Mouse (Mus musculus): ENCODE data around the gene Dnase1l2. TPM values are rescaled to one million over a fixed set of nuclear protein-coding genes. Genes with fewer than 3 reads are reported as not detected.
"Not testable (repeated sequence)": the region's sequence is repeated elsewhere in the genome, so short reads cannot be mapped to it uniquely, and the experiment has no call there.

The Dnase1l2 gene
- polyA plus RNA-seq, 1 experiment from 2014 or later, result 17.2 TPM

DNA sequence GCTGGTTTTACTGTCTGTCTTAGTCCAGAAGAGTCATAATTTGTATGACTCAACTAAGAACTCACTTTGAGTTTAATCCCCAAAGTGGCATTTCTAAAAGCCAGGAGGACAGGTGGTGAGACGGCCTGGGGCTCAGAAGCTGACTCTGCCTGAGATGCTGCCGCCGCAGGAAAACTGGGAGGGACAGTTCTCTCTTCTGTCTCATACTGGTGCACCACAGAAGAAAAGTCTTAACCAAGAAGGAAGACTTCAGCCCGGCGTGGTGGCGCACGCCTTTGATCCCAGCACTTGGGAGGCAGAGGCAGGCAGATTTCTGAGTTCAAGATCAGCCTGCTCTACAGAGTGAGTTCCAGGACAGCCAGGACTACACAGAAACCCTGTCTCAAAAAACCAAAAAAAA, 17.0 kb downstream of the Dnase1l2 start:
- Histone ChIP-seq H3K27me3 (no peaks in the 10 kb centered on the region), H3K36me3 (peaks cover 43% of the 10 kb centered on the region), H3K4me1 (peaks cover 14% of the 10 kb centered on the region), H3K27ac (replicated peaks) (peak overlapping the region; percentile 93), H3K4me2 (replicated peaks) (peak overlapping the region; percentile 60; the same call in 1 of the 2 replicates), H3K9me3 (replicated peaks) (no peaks in the 10 kb centered on the region), H3K4me3 (replicated peaks) (peak overlapping the region; percentile 65), H3K9ac (no peak overlapping the region)
- 73% methylated on average over 7 of the region's 7 CpGs for WGBS
- no peak for ATAC-seq (ENCODE audit: insufficient number of reproducible peaks, low FRiP score, low TSS enrichment, low read depth)

DNA sequence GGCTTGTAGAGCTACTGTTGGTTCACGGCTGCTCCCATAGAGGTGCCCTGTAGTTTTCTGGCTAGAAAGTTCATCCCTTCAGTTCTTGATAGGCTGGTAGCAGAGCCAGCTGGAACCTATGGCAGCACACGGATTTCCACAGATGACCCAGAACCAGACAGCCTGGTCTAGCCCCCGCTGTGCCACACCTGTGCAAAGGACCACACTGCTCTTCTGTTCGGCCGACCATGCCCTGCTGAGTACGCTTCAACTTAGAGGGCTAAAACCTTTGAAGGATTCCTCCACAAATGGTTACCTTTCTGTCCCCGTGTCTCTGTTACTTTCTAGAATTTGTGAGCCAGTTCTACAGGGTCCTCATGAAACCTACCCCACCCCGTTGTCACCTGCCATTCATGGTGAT, 17.6 kb downstream of the Dnase1l2 start:
- ATAC-seq (ENCODE audit: insufficient number of reproducible peaks, low FRiP score, low TSS enrichment, low read depth), result not testable (repeated sequence)
- H3K36me3 ChIP-seq, result peaks cover 48% of the 10 kb centered on the region

DNA sequence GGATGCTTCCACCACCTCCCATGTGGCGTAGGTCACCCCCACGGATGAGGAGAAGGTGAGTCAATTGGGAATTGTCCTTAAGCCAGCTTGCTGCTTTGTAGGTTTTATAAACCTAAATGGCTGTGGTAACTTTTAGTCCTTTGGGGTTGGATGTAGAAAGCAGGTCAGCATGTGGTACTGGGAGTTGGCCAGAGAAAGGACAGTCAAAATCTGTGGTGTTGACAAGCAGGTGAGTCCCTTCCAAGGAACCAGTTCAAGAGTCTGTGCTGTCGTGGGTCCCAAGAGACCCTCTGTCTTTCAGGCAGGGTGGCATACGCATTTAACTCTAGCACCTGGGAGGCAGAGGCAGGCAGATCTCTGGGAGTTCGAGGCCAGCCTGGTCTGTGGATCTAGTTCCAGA, 18.4 kb downstream of the Dnase1l2 start:
- no peak overlapping the region for H3K27ac ChIP-seq (replicated peaks)
- no peaks in the 10 kb centered on the region for H3K9me3 ChIP-seq (replicated peaks)
- no peak overlapping the region for H3K4me3 ChIP-seq (replicated peaks)
- 94% methylated on average over 5 of the region's 5 CpGs for WGBS
- H3K4me1 ChIP-seq, result peaks cover 14% of the 10 kb centered on the region
- ATAC-seq (ENCODE audit: insufficient number of reproducible peaks, low FRiP score, low TSS enrichment, low read depth), result no peak
- no peaks in the 10 kb centered on the region for H3K27me3 ChIP-seq
- no peak overlapping the region for H3K4me2 ChIP-seq (replicated peaks)
- no peak overlapping the region for H3K9ac ChIP-seq
- peaks cover 57% of the 10 kb centered on the region for H3K36me3 ChIP-seq

More for the DNA sequence above, 17.6 kb downstream of the Dnase1l2 start:
- H3K9ac ChIP-seq; H3K4me2 ChIP-seq (replicated peaks); H3K27me3 ChIP-seq; H3K4me3 ChIP-seq (replicated peaks); H3K27ac ChIP-seq (replicated peaks); H3K9me3 ChIP-seq (replicated peaks): not testable (repeated sequence)
- 83% methylated on average over 6 of the region's 8 CpGs for WGBS
- H3K4me1 ChIP-seq, result peaks cover 14% of the 10 kb centered on the region

DNA sequence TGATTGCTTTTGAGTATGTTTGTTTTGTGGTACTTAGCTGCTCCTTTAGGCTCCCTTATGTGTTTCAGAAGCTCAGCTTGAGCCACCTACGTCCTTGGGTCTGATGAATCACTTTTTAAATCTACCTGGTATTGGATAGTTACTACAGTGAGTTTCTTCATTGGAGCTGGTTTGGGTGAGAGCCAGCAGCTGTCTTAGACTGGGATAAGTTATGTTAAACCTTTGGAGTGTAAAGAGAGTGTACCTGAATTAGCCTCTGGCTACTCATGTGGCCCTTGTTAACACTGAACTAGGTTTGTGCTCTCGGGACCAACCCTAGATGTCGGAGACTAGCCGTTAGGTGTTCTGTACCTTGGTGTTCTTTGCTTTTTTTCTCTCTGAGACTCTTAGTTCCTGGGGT, 19.8 kb downstream of the Dnase1l2 start:
- H3K9me3 ChIP-seq (replicated peaks), result no peaks in the 10 kb centered on the region
- H3K27me3 ChIP-seq, result no peaks in the 10 kb centered on the region
- no peak for ATAC-seq (ENCODE audit: insufficient number of reproducible peaks, low FRiP score, low TSS enrichment, low read depth)
- peaks cover 14% of the 10 kb centered on the region for H3K4me1 ChIP-seq
- no peak overlapping the region for H3K9ac ChIP-seq
- no peak overlapping the region for H3K4me2 ChIP-seq (replicated peaks)
- no peak overlapping the region for H3K27ac ChIP-seq (replicated peaks)
- 85% methylated on average over 4 of the region's 4 CpGs for WGBS
- peaks cover 70% of the 10 kb centered on the region for H3K36me3 ChIP-seq
- H3K4me3 ChIP-seq (replicated peaks), result no peak overlapping the region

DNA sequence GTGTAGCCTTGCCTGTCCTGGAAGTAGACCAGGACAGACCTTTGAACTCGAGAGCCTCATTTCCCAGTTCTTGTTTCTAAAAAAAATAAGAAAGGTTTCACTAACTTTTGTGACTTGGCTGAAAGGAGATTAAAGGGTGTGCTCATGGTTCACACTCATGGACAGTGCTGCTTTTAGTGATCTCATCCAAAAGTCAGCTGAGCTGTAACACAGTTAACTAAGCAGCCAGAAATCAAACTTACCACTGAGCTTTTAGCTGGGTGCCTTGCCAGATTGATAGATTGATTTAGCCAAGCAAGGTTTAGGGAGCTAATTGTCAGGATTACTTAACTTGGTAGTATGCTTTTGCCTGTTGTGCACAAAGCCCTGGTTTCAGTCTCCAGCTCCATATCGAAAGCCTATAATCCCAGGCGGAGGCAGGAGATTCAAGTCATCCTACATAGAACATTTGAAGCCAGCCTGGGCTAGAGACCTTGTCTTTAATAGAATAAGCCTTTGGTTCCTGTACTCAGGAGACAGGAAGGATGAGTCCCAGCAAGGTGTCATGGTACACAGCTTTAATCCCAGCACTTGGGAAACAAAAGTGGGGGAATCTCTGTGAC, 26.8 kb downstream of the Dnase1l2 start:
- H3K27ac ChIP-seq (replicated peaks), result no peak overlapping the region
- peaks cover 46% of the 10 kb centered on the region for H3K36me3 ChIP-seq
- no peaks in the 10 kb centered on the region for H3K9me3 ChIP-seq (replicated peaks)
- H3K4me1 ChIP-seq, result peaks cover 32% of the 10 kb centered on the region
- H3K4me3 ChIP-seq (replicated peaks), result peak overlapping the region; percentile 78
- H3K27me3 ChIP-seq, result no peaks in the 10 kb centered on the region
- peak overlapping the region; percentile 84 for H3K9ac ChIP-seq
- peak overlapping the region; percentile 79 for H3K4me2 ChIP-seq (replicated peaks)
- ATAC-seq (ENCODE audit: insufficient number of reproducible peaks, low FRiP score, low TSS enrichment, low read depth), result no peak
- WGBS, result 80% methylated on average over 3 of the region's 3 CpGs

DNA sequence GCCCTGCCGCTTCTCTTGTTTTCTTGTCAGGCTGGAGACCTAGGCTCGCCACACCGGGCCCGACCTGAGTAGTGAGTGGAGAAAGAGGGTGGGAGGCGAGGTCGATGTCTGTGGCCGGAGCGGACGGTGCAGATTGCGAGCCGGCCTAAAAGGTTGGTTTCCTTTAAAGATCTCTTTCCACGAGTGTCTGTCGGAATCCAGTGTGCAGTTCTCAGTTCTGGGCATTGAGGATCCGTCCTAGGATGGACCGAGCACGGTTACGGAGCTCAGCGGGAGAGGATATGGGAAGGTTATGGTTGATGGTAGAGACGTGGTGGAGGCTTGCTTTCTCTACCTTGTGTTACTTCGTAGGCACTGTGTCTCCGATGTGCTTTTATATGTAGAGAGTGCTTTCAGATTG, 27.9 kb downstream of the Dnase1l2 start:
- Histone ChIP-seq H3K36me3 (peaks cover 45% of the 10 kb centered on the region), H3K4me3 (replicated peaks) (peak overlapping the region; percentile 78), H3K9me3 (replicated peaks) (no peaks in the 10 kb centered on the region), H3K4me1 (peaks cover 32% of the 10 kb centered on the region), H3K9ac (peak overlapping the region; percentile 84), H3K4me2 (replicated peaks) (peak overlapping the region; percentile 79), H3K27me3 (no peaks in the 10 kb centered on the region), H3K27ac (replicated peaks) (peak overlapping the region; percentile 96)
- ATAC-seq (ENCODE audit: insufficient number of reproducible peaks, low FRiP score, low TSS enrichment, low read depth), result no peak; the same call in 1 of the 2 replicates
- WGBS, result under 1% methylated on average over 21 of the region's 21 CpGs

DNA sequence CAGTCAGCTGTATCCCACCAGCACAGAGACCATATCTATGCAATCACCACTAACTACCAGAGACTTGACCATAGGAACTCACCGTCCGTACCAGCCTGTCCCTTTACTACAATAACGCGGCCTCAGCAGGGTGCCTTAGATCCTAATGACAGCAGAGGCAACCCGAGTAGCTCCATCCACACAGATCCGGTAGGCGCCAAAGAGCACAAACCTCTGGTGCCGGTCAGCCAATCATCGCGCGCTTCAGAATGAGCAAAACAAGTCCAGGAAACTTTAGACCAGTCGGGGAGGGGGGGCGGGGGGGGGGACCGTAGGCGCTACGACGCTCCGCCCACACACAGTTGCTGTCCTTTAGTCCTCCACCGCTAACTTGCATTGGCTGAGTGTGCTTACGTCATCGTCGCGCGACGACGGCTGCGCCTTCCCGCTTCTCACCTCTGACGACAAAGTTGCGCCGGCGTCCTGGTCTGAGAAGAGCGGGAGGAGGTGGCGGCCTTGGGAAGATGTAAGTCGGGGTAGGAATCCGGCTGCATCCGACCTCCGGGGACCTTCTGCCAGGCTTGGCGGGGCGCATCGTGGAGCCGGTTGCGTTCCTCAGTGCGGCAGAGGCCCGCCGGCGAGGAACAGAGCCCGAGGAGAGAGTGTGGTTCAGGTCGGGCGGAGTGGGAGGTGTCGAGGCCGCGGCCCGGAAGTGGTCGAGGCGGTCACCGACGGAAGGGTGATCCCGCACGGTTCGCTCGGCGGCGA, 28.5 kb downstream of the Dnase1l2 start, which contains the start of gene Rnps1:
TSS of gene Rnps1 (plus strand) at position 336 of the 747 bp plus-strand sequence.
- Histone ChIP-seq H3K27me3 (no peaks in the 10 kb centered on the region), H3K27ac (replicated peaks) (peak within 1 kb of the TSS; percentile 96), H3K36me3 (peaks cover 45% of the 10 kb centered on the region), H3K4me3 (replicated peaks) (peak within 1 kb of the TSS; percentile 78), H3K9me3 (replicated peaks) (no peaks in the 10 kb centered on the region), H3K4me1 (peaks cover 32% of the 10 kb centered on the region), H3K9ac (peak within 1 kb of the TSS; percentile 84), H3K4me2 (replicated peaks) (peak within 1 kb of the TSS; percentile 79)
- under 1% methylated on average over 64 of the region's 64 CpGs for WGBS
- peak; percentile 92 for ATAC-seq (ENCODE audit: insufficient number of reproducible peaks, low FRiP score, low TSS enrichment, low read depth)

DNA sequence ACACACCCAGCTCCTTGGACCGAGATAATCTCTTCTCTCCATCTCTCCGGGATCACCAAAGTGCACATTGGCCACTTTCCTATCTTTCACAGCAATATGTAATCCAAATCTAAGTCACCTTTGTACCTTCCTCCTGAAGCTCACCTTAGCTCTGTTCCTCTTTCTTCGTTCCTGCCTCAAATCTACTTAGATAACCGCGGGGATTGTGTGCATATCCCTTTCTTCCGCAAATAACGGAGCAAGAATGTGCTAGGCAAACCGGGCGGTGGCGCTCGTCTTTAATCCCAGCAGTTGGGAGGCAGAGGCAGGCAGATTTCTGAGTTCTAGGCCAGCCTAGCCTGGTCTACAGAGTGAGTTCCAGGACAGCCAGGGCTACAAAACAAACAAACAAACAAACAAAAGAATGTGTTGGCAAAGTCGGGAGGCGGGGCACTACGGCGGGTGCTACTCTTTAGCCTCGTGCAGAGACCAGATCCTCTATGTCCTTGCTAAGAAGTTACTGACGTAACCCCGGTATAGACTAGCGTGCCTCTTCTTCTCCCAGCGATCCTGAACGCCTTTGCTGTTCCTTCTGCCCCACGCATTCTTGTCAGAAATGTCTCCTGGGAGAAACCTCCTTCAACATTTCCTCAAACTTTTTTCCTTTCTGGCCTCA, 29.2 kb downstream of the Dnase1l2 start:
- WGBS, result 33% methylated on average over 22 of the region's 22 CpGs
- ATAC-seq (ENCODE audit: insufficient number of reproducible peaks, low FRiP score, low TSS enrichment, low read depth), result peak; percentile 8; the same call in 1 of the 2 replicates

DNA sequence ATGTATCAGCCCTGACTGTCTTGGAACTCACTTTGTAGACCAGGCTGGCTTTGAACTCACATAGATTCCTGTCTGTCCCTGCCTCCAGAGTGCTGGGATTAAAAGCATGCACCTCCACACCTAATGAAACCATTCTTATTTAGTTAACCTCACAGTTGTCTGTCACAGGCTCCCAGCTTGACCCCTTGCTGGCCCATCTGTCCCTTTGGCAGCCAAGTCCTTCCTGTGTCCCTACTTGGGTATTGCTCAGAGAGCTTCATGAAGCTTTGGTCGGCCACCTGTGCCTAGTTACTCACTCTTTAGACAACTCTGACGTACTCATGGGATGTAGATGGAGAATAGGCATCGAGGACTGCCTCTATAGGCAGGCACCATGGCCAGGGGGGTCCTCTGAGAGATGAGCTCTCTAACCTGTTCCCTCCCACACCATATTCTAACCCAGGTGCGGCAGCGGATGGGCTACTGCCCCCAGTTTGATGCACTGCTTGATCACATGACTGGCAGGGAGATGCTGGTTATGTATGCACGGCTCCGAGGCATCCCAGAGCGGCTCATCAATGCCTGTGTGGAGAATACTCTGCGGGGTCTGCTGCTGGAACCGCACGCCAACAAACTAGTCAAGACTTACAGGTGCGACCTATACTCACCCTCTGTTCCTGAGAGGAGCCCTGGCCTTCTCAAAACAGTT, 35.6 kb downstream of the Dnase1l2 start:
- Histone ChIP-seq H3K4me3 (replicated peaks) (no peak overlapping the region), H3K9me3 (replicated peaks) (no peaks in the 10 kb centered on the region), H3K27ac (replicated peaks) (no peak overlapping the region), H3K36me3 (peaks cover 42% of the 10 kb centered on the region), H3K27me3 (no peaks in the 10 kb centered on the region), H3K9ac (no peak overlapping the region), H3K4me1 (no peaks in the 10 kb centered on the region), H3K4me2 (replicated peaks) (no peak overlapping the region)
- 85% methylated on average over 12 of the region's 12 CpGs for WGBS
- no peak for ATAC-seq (ENCODE audit: insufficient number of reproducible peaks, low FRiP score, low TSS enrichment, low read depth)

More for the DNA sequence above, 29.2 kb downstream of the Dnase1l2 start:
- Histone ChIP-seq H3K9ac (peak overlapping the region; percentile 55), H3K9me3 (replicated peaks) (no peaks in the 10 kb centered on the region), H3K4me1 (peaks cover 32% of the 10 kb centered on the region), H3K27me3 (no peaks in the 10 kb centered on the region), H3K4me2 (replicated peaks) (peak overlapping the region; percentile 79), H3K36me3 (peaks cover 42% of the 10 kb centered on the region), H3K4me3 (replicated peaks) (peak overlapping the region; percentile 78), H3K27ac (replicated peaks) (peak overlapping the region; percentile 92)

DNA sequence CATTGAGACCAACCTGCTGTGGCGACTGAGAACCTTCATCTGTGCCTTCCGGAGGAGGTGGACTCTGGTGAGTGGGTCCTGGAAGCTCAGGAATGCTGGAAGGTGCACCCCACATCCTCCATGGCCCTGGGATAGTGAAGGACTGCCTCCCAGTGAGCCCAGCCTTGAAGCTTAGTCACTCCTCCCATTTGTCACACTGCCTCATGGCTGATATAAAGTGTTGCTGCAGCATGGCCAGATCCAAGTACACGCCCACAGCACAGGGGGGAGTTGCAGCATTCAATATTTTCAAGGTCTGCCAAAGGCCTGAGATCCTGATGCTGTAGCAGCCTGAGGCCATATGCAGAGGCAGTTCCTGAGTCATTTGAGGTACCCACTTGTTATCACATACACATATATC, 40.5 kb downstream of the Dnase1l2 start:
- peaks cover 7% of the 10 kb centered on the region; the same call in 1 of the 2 replicates for H3K36me3 ChIP-seq
- no peak overlapping the region for H3K9ac ChIP-seq
- no peaks in the 10 kb centered on the region for H3K9me3 ChIP-seq (replicated peaks)
- H3K27me3 ChIP-seq, result no peaks in the 10 kb centered on the region
- 69% methylated on average over 3 of the region's 3 CpGs for WGBS
- H3K4me2 ChIP-seq (replicated peaks), result no peak overlapping the region
- H3K27ac ChIP-seq (replicated peaks), result no peak overlapping the region
- no peaks in the 10 kb centered on the region for H3K4me1 ChIP-seq
- H3K4me3 ChIP-seq (replicated peaks), result no peak overlapping the region
- no peak for ATAC-seq (ENCODE audit: insufficient number of reproducible peaks, low FRiP score, low TSS enrichment, low read depth)

DNA sequence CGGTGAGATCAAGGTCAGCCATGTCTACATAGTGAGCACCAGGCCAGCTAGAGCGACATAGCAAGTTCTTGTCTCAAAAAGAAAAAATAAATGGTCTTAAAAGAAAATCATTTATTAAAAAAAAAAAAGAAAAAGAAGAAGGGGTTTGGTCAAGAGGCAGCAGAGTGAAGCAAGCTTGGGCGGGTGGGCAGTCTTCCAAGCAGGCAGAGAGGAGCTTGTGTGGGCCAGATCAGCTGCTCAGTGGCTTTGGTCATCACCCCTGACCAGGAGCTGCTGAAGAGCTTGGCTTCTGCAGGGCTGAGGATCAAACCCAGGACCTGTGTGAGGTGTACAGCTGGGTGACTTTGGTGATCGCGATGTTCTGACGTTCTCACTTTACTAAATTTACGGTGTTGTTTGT, 48.4 kb downstream of the Dnase1l2 start:
- Histone ChIP-seq H3K27ac (replicated peaks) (no peak overlapping the region), H3K4me2 (replicated peaks) (no peak overlapping the region), H3K27me3 (no peaks in the 10 kb centered on the region), H3K4me1 (no peaks in the 10 kb centered on the region), H3K4me3 (replicated peaks) (no peak overlapping the region), H3K9ac (no peak overlapping the region), H3K9me3 (replicated peaks) (no peaks in the 10 kb centered on the region), H3K36me3 (no peaks in the 10 kb centered on the region; the same call in 1 of the 2 replicates)
- 83% methylated on average over 7 of the region's 7 CpGs for WGBS
- no peak for ATAC-seq (ENCODE audit: insufficient number of reproducible peaks, low FRiP score, low TSS enrichment, low read depth)

All from embryonic facial prominence, embryonic 15.5 days (tissue).